Mouse (Mus musculus) testis, adult 2 months (tissue): ENCODE data around the gene Zcchc24. TPM values are rescaled to one million over a fixed set of nuclear protein-coding genes. Genes with fewer than 3 reads are reported as not detected.

Experiments used
- H3K27ac ChIP-seq: fragments of 200-500 bp; 2 replicates; pipeline ENCODE4 v1.5.1; 2012; ENCODE audit warnings: low read depth, low read length; ENCODE audit not compliant: control insufficient read depth, insufficient read depth
- H3K27me3 ChIP-seq: fragments of 200-500 bp; 2 replicates; pipeline ENCODE4 v1.6.1; 2012; ENCODE audit warnings: mild to moderate bottlenecking, low read length, moderate library complexity; ENCODE audit not compliant: control insufficient read depth, insufficient read depth
- H3K36me3 ChIP-seq: fragments of 200-500 bp; 2 replicates; pipeline ENCODE4 v1.6.1; 2012; ENCODE audit warnings: mild to moderate bottlenecking, low read length; ENCODE audit not compliant: control insufficient read depth, insufficient read depth
- H3K4me1 ChIP-seq: fragments of 200-500 bp; 2 replicates; pipeline ENCODE4 v1.6.1; 2012; ENCODE audit warnings: low read length; ENCODE audit not compliant: control insufficient read depth, insufficient read depth
- H3K4me3 ChIP-seq: fragments of 200-500 bp; 2 replicates; pipeline ENCODE4 v1.5.1; 2012; ENCODE audit warnings: low read depth, mild to moderate bottlenecking, low read length, moderate library complexity, mixed read lengths; ENCODE audit not compliant: control insufficient read depth
- CTCF ChIP-seq: fragments of 200-500 bp; IDR thresholded peaks from 2 replicates; pipeline ENCODE4 v1.5.1; 2012; ENCODE audit warnings: low read depth, mild to moderate bottlenecking, inconsistent platforms, low read length, moderate library complexity; ENCODE audit not compliant: control insufficient read depth, insufficient read depth, insufficient replicate concordance
- POLR2A ChIP-seq: fragments of 200-500 bp; IDR thresholded peaks from 2 replicates; pipeline ENCODE4 v1.6.1; 2012; ENCODE audit warnings: low read depth, mild to moderate bottlenecking, inconsistent platforms, low read length, moderate library complexity; ENCODE audit not compliant: control insufficient read depth
- polyA plus RNA-seq: library from polyadenylated mRNA; depleted of rRNA; stranded (reverse); fragments of >200 nt; gene quantifications from 2 replicates; pipeline ENCODE4 v1.2.3, GENCODE M21; 2012

Zcchc24 gene
- polyA plus RNA-seq, 1 experiment = 2.7 TPM

GRCm38 (mm10) chr14:25765146-25765545 is 3.7 kb downstream of the Zcchc24 start:
- H3K36me3 ChIP-seq = no peaks in the 10 kb centered on the region
- H3K27me3 ChIP-seq = peaks cover 2% of the 10 kb centered on the region; the same call in 1 of the 2 replicates
- peaks cover 13% of the 10 kb centered on the region for H3K4me1 ChIP-seq
- H3K27ac ChIP-seq = no peak overlapping the region
- H3K4me3 ChIP-seq = no peak overlapping the region
- TF ChIP-seq POLR2A = no peak
- no peak for TF ChIP-seq CTCF

GRCm38 (mm10) chr14:25761184-25761583 is 7.7 kb downstream of the Zcchc24 start:
- no peak for TF ChIP-seq CTCF
- no peak for TF ChIP-seq POLR2A
- no peaks in the 10 kb centered on the region for H3K27me3 ChIP-seq
- H3K4me3 ChIP-seq = no peak overlapping the region
- H3K4me1 ChIP-seq = no peaks in the 10 kb centered on the region; the same call in 1 of the 2 replicates
- H3K36me3 ChIP-seq = no peaks in the 10 kb centered on the region
- no peak overlapping the region for H3K27ac ChIP-seq

- Histone ChIP-seq H3K4me1 (no peaks in the 10 kb centered on the region; the same call in 1 of the 2 replicates), H3K27me3 (no peaks in the 10 kb centered on the region), H3K27ac (peak overlapping the region; percentile 50), H3K4me3 (no peak overlapping the region), H3K36me3 (no peaks in the 10 kb centered on the region)
- TF ChIP-seq CTCF (no peak), POLR2A (no peak)
Observed at GRCm38 (mm10) chr14:25759981-25760537, 8.8 kb downstream of the Zcchc24 start.

DNA sequence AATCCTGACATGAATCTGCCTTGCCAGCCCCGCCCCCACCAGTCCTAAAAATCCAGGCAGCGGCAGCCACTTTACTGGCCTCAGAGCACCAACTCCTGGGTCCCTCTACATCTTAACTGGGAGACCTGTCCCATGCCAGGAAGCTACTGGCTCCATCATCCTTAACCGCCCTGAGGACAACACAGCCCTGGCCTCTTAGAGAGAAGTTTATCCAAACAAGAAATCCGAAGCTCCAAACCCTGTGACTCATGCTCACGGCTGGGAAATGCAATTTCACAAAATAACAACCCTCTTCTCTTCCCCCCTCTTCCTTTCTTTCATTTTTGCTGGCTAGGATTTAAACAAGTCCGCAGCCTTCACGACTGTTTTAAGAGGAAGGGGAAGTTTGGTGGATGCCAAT is 9.3 kb downstream of the Zcchc24 start:
- peak overlapping the region; percentile 50 for H3K27ac ChIP-seq
- H3K27me3 ChIP-seq = no peaks in the 10 kb centered on the region
- no peak overlapping the region for H3K4me3 ChIP-seq
- H3K36me3 ChIP-seq = no peaks in the 10 kb centered on the region
- TF ChIP-seq CTCF = no peak
- no peak for TF ChIP-seq POLR2A
- H3K4me1 ChIP-seq = no peaks in the 10 kb centered on the region; the same call in 1 of the 2 replicates

DNA sequence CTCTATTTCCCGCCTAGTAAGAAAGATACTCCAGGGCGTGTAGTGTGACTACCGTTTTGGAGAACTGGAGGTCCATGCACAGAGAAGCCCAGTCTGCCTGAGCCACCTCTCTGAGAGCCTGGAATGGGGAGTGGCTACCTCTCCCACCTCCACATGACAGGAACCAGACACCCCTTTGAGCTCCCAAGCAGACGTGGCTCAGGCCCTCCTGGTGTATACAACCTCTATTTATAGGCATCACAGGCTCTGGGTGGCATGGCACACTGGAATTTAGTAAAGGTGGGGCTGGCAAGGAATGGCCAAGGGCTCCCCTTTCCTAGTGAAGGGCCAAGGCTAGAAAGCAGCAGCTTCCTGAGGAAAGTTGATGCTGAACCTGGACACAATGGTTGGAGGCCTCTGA is 10.9 kb downstream of the Zcchc24 start:
- no peaks in the 10 kb centered on the region; the same call in 1 of the 2 replicates for H3K4me1 ChIP-seq
- no peak for TF ChIP-seq CTCF
- TF ChIP-seq POLR2A = no peak
- no peak overlapping the region for H3K27ac ChIP-seq
- H3K4me3 ChIP-seq = no peak overlapping the region
- no peaks in the 10 kb centered on the region for H3K36me3 ChIP-seq
- no peaks in the 10 kb centered on the region for H3K27me3 ChIP-seq

DNA sequence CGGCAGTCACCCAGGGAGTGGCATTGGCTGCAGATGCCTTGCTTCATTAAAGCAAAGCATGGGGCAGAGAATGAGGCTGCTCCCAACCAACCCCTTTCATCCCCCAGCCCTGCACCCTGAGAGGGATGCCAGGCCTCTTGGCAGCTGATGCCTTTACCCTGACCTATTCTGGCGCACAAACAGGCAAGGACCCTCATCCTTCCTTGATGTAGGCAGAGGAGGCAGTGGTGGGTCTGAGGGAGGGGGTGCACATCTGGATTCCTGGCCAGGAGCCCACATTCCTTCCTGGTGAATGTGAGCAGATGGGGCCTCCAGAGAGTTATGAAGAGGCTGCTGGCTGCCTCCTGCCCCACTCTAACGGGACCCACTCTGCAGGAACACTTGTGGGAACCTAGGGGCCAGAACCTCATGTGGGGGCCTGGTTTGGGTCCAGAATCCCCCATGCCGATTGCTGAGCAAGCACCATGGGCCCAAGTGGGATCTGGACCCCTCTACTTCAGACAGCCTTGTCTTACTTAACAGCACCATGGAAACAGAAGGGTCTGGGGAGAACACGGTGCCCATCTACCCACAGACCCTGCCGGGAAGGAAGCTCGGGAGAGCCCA is 12.4 kb downstream of the Zcchc24 start:
- no peaks in the 10 kb centered on the region for H3K36me3 ChIP-seq
- H3K27me3 ChIP-seq = no peaks in the 10 kb centered on the region
- TF ChIP-seq CTCF (no peak), POLR2A (no peak)
- H3K27ac ChIP-seq = no peak overlapping the region
- H3K4me1 ChIP-seq = no peaks in the 10 kb centered on the region; the same call in 1 of the 2 replicates
- H3K4me3 ChIP-seq = no peak overlapping the region

- no peaks in the 10 kb centered on the region for H3K36me3 ChIP-seq
- no peak overlapping the region for H3K4me3 ChIP-seq
- TF ChIP-seq CTCF (no peak), POLR2A (no peak)
- no peaks in the 10 kb centered on the region; the same call in 1 of the 2 replicates for H3K4me1 ChIP-seq
- no peaks in the 10 kb centered on the region for H3K27me3 ChIP-seq
- H3K27ac ChIP-seq = no peak overlapping the region
Observed at GRCm38 (mm10) chr14:25755541-25755940, 13.3 kb downstream of the Zcchc24 start.
